Mouse (Mus musculus) cerebellum, postnatal 36 days (tissue): ENCODE results near the gene Paics.
A peak's percentile ranks its signal among the peaks of the same experiment; 100 is the strongest.

Experiments
- DNase-seq, 2 experiments: peaks; one replicate each; pipeline ENCODE4 v3.0.0; 2021 to 2022; ENCODE audit warnings: mixed read lengths in 2 of 2

Gene Paics

GRCm38 (mm10) chr5:77013171-77013570 is 62.1 kb downstream of the Paics start:
- DNase-seq: no peak

GRCm38 (mm10) chr5:77015544-77016482 is 64.7 kb downstream of the Paics start, which contains the start of gene Thegl:
Gene Thegl (plus strand): TSS chr5:77016023.
- DNase-seq: peak; percentile 63 to 67
